Mouse (Mus musculus) embryonic facial prominence, embryonic 14.5 days (tissue): ENCODE data around the gene Pspn. TPM values are rescaled to one million over a fixed set of nuclear protein-coding genes. Genes with fewer than 3 reads are reported as not detected.

Experiments
- ATAC-seq: fragments of 200-750 bp; cut with Nextera tagmentation; 2 replicates; pipeline ENCODE4 v1.8.0; 2017; ENCODE audit warnings: low read depth, moderate number of reproducible peaks, moderate TSS enrichment
- DNase-seq: peaks from one replicate; pipeline ENCODE4 v3.0.0-alpha.2; 2015; ENCODE audit warnings: low spot score
- H3K27ac ChIP-seq: fragments of 300-500 bp; sonication (generic); replicated peaks from 2 replicates; pipeline ENCODE4 v1.5.1; 2014; ENCODE audit warnings: low read depth, mild to moderate bottlenecking, low read length, moderate library complexity
- H3K27me3 ChIP-seq: fragments of 300-500 bp; sonication (generic); replicated peaks from 2 replicates; pipeline ENCODE4 v1.6.1; 2014; ENCODE audit warnings: low read length; ENCODE audit not compliant: control insufficient read depth, insufficient read depth
- H3K36me3 ChIP-seq: fragments of 300-500 bp; sonication (generic); 2 replicates; pipeline ENCODE4 v1.6.1; 2014; ENCODE audit warnings: low read length, mixed read lengths; ENCODE audit not compliant: control insufficient read depth, insufficient read depth
- H3K4me1 ChIP-seq: fragments of 300-500 bp; sonication (generic); 2 replicates; pipeline ENCODE4 v1.6.1; 2014; ENCODE audit warnings: antibody characterized with exemption, low read length; ENCODE audit not compliant: control insufficient read depth, insufficient read depth
- H3K4me2 ChIP-seq: fragments of 300-500 bp; sonication (generic); 2 replicates; pipeline ENCODE4 v1.6.1; 2014; ENCODE audit warnings: low read depth, mild to moderate bottlenecking, low read length, moderate library complexity, mixed read lengths
- H3K4me3 ChIP-seq: fragments of 300-500 bp; sonication (generic); 2 replicates; pipeline ENCODE4 v1.5.1; 2014; ENCODE audit warnings: low read depth, mild to moderate bottlenecking, low read length
- H3K9ac ChIP-seq: fragments of 300-500 bp; sonication (generic); 2 replicates; pipeline ENCODE4 v1.6.1; 2014; ENCODE audit warnings: low read depth, mild to moderate bottlenecking, low read length, moderate library complexity, mixed read lengths
- H3K9me3 ChIP-seq: fragments of 300-500 bp; sonication (generic); 2 replicates; pipeline ENCODE4 v1.6.1; 2016; ENCODE audit warnings: low read length; ENCODE audit not compliant: control insufficient read depth
- WGBS: fragments of 180-500 bp; shearing (Covaris S2); extraction: QIAGEN DNeasy Blood & Tissue Kit; methylation state at CpG from one replicate; pipeline ENCODE4 v1.1.7; 2014; 5-methylcytosine and 5-hydroxymethylcytosine counted together
- polyA plus RNA-seq: library from polyadenylated mRNA; unstranded; fragments of >200 nt; fragmentation: Nextera tagmentation; extraction: Ambion mirVana; gene quantifications from 2 replicates; pipeline ENCODE4 v1.2.1, GENCODE M21; 2014

Gene Pspn
- polyA plus RNA-seq, 1 experiment from 2014 or later: not detected

DNA sequence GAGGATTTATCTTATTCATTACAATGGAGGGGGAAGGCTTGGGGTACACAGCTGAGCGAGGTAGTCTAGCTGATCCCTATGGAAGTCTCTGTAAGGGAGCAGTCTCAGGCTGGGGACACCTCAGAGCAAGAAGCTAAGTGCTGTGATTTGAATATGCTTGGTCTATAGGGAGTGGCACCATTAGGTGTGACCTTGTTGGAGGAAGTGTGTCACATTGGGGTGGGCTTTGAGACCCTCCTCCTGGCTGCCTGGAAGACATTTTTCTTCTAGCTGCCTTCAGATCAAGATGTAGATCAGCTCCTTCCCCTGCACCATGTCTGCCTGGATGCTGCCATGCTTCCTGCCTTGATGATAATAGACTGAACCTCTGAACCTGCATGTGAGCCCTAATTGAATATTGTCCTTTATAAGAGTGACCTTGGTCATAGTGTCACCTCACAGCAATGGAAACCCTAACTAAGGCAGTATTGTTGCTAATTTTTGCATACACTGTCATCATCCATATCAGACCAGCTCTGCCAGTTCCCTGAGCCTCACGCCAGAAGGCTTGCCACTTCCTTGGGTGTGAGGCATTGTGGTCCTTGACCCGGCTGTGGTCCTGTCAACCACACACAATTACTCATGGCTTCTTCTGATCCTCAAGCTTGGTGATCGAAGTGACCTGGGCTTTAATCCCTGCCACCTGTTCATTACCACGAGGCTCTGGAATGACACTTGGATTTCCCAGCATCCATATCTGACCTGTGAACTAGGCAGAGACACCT is 37.0 kb downstream of the Pspn start:
- H3K9ac ChIP-seq: no peak overlapping the region
- H3K4me3 ChIP-seq: no peak overlapping the region
- ATAC-seq: no peak
- no peaks in the 10 kb centered on the region for H3K4me1 ChIP-seq
- H3K27me3 ChIP-seq: no peaks in the 10 kb centered on the region
- no peaks in the 10 kb centered on the region for H3K36me3 ChIP-seq
- H3K9me3 ChIP-seq: no peaks in the 10 kb centered on the region
- H3K4me2 ChIP-seq: no peak overlapping the region
- DNase-seq: no peak
- 73% methylated on average over 5 of the region's 5 CpGs for WGBS
- no peak overlapping the region for H3K27ac ChIP-seq

GRCm38 (mm10) chr17:56961880-56962279 is 37.9 kb downstream of the Pspn start:
- H3K4me2 ChIP-seq: no peak overlapping the region
- ATAC-seq (no peak), DNase-seq (no peak)
- H3K27me3 ChIP-seq: no peaks in the 10 kb centered on the region
- no peaks in the 10 kb centered on the region for H3K36me3 ChIP-seq
- no peak overlapping the region for H3K4me3 ChIP-seq
- H3K4me1 ChIP-seq: no peaks in the 10 kb centered on the region
- WGBS: 96% methylated on average over 4 of the region's 4 CpGs
- H3K9me3 ChIP-seq: no peaks in the 10 kb centered on the region
- H3K9ac ChIP-seq: no peak overlapping the region
- no peak overlapping the region for H3K27ac ChIP-seq

GRCm38 (mm10) chr17:56958667-56959066 is 41.2 kb downstream of the Pspn start:
- no peaks in the 10 kb centered on the region for H3K36me3 ChIP-seq
- H3K4me3 ChIP-seq: no peak overlapping the region
- H3K27me3 ChIP-seq: no peaks in the 10 kb centered on the region
- WGBS: 68% methylated on average over 4 of the region's 4 CpGs
- H3K4me1 ChIP-seq: no peaks in the 10 kb centered on the region
- H3K27ac ChIP-seq: no peak overlapping the region
- no peak overlapping the region for H3K4me2 ChIP-seq
- H3K9ac ChIP-seq: no peak overlapping the region
- no peak for DNase-seq
- ATAC-seq: no peak
- no peaks in the 10 kb centered on the region for H3K9me3 ChIP-seq

DNA sequence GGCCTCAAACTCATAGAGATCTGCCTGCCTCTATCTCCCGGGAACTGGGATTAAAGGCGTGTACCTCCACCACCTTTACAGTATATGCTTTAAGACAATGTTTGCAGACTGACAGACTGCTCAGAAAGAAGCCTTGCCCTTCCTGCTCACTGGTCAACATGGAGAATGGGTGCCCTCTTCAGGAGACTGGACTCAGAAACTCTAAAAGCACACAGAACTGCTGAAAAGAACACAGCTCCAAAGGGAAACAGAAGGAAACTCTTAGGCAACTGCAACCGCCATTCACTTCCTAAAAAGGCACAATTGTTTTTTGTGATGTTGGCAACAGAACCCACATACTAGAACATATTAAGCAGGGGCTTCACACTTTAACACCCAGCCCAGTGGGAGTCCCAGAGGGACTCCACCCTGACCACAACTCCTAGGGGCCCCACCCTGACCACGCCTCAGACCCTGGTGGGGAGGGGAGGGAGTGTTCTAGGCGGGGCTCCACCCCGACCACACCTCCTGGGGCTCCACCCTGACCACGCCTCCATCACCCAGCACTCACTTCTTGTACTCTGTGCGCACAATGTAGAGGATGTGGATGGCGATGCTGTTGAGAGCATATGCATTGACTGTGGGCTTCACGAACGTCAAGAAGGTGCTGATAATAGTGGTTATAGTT is 41.9 kb downstream of the Pspn start:
- Histone ChIP-seq H3K9me3 (no peaks in the 10 kb centered on the region), H3K4me2 (no peak overlapping the region), H3K36me3 (no peaks in the 10 kb centered on the region), H3K4me3 (no peak overlapping the region), H3K27me3 (no peaks in the 10 kb centered on the region), H3K4me1 (no peaks in the 10 kb centered on the region), H3K9ac (no peak overlapping the region), H3K27ac (no peak overlapping the region)
- no peak for ATAC-seq
- 29% methylated on average over 11 of the region's 11 CpGs for WGBS
- no peak for DNase-seq

- H3K4me1 ChIP-seq: no peaks in the 10 kb centered on the region
- DNase-seq: no peak
- no peaks in the 10 kb centered on the region for H3K36me3 ChIP-seq
- no peaks in the 10 kb centered on the region for H3K9me3 ChIP-seq
- no peak overlapping the region for H3K9ac ChIP-seq
- no peak overlapping the region for H3K27ac ChIP-seq
- H3K4me2 ChIP-seq: no peak overlapping the region
- WGBS: 88% methylated on average over 7 of the region's 7 CpGs
- ATAC-seq: no peak
- no peaks in the 10 kb centered on the region for H3K27me3 ChIP-seq
- H3K4me3 ChIP-seq: no peak overlapping the region
Measured at GRCm38 (mm10) chr17:56954871-56955270, 44.9 kb downstream of the Pspn start.

- Histone ChIP-seq H3K36me3 (no peaks in the 10 kb centered on the region), H3K9ac (no peak overlapping the region), H3K27me3 (no peaks in the 10 kb centered on the region), H3K4me1 (no peaks in the 10 kb centered on the region), H3K4me3 (no peak overlapping the region), H3K27ac (no peak overlapping the region), H3K4me2 (no peak overlapping the region), H3K9me3 (no peaks in the 10 kb centered on the region)
- DNase-seq: no peak
- ATAC-seq: no peak
- 79% methylated on average over 1 of the region's 1 CpGs for WGBS
Measured at GRCm38 (mm10) chr17:56952639-56953038, 47.2 kb downstream of the Pspn start.

DNA sequence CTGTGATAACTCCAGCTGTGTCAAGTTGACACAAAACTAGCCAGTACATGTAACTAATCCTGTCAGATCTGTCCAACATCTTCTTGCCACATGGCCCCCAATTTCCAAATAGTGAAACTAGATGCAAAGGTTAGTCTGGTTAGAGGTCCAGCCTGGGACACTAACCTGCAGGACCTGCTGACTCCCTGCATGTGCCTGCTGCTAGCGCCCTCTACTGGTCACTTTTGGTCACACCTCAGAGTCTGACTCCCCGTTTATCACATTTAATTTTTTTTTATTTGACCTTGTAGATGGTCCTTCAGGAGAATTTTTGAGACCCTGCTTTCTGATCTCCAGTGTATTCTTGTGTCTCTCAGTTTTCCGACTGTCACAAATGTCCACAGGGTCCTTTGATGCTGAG is 48.9 kb downstream of the Pspn start:
- Histone ChIP-seq H3K27ac (no peak overlapping the region), H3K4me3 (no peak overlapping the region), H3K4me1 (no peaks in the 10 kb centered on the region), H3K4me2 (no peak overlapping the region), H3K9ac (no peak overlapping the region), H3K36me3 (no peaks in the 10 kb centered on the region), H3K27me3 (no peaks in the 10 kb centered on the region), H3K9me3 (peaks cover 4% of the 10 kb centered on the region; the same call in 1 of the 2 replicates)
- 20% methylated on average over 3 of the region's 3 CpGs for WGBS
- ATAC-seq (no peak), DNase-seq (no peak)
